Mouse (Mus musculus) CH12.LX (cell line): ENCODE data around the gene Ppp1r26. TPM values are rescaled to one million over a fixed set of nuclear protein-coding genes. Genes with fewer than 3 reads are reported as not detected.

Experiments
- DNase-seq: peaks from one replicate; pipeline ENCODE4 v3.0.0-alpha.2; 2013; ENCODE audit errors: extremely low read depth
- H3K27ac ChIP-seq: 2 replicates; pipeline ENCODE4 v1.5.1; 2012; ENCODE audit warnings: low read depth, mild to moderate bottlenecking, control low read depth, moderate library complexity; ENCODE audit not compliant: insufficient read depth
- H3K27me3 ChIP-seq: replicated peaks from 2 replicates; pipeline ENCODE3; 2012; ENCODE audit warnings: inconsistent platforms
- H3K36me3 ChIP-seq, 2 experiments: replicated peaks in 1 of 2; 2 replicates each; pipeline versions ENCODE3 to v1.6.1; 2012; ENCODE audit warnings: inconsistent platforms in 1 of 2, low read length in 1 of 2, mild to moderate bottlenecking in 1 of 2, mixed read lengths in 1 of 2, moderate library complexity in 1 of 2; ENCODE audit not compliant: control insufficient read depth in 1 of 2, insufficient read depth in 1 of 2
- H3K4me1 ChIP-seq, 2 experiments: 2 replicates each; pipeline ENCODE4 v1.6.1; 2012; ENCODE audit warnings: inconsistent platforms in 1 of 2, moderate library complexity in 1 of 2; ENCODE audit not compliant: insufficient read depth in 2 of 2, control insufficient read depth in 1 of 2
- H3K4me2 ChIP-seq: 2 replicates; pipeline ENCODE4 v1.6.1; 2012; ENCODE audit warnings: low read depth, mild to moderate bottlenecking, control low read depth; ENCODE audit not compliant: poor library complexity, insufficient read depth, severe bottlenecking
- H3K4me3 ChIP-seq, 3 experiments: fragments of 150-350 bp in 1 of 3; sonication (generic) in 1 of 3; replicated peaks in 1 of 3; 2 replicates each; pipeline versions ENCODE3 to v1.5.1; 2011 to 2012; ENCODE audit warnings: low read depth in 2 of 3, low read length in 2 of 3, mild to moderate bottlenecking in 2 of 3, moderate library complexity in 2 of 3, control low read depth in 1 of 3, improper control_type of control experiment in 1 of 3, inconsistent platforms in 1 of 3, mixed read lengths in 1 of 3; ENCODE audit not compliant: poor library complexity in 1 of 3
- H3K79me2 ChIP-seq: replicated peaks from 2 replicates; pipeline ENCODE4 v1.6.1; 2012; ENCODE audit warnings: mild to moderate bottlenecking, moderate library complexity; ENCODE audit not compliant: control insufficient read depth, poor library complexity, insufficient read depth, severe bottlenecking; ENCODE audit errors: extremely low read depth
- H3K9ac ChIP-seq: 2 replicates; pipeline ENCODE4 v1.6.1; 2012; ENCODE audit warnings: low read depth, mild to moderate bottlenecking, control low read depth, moderate library complexity; ENCODE audit not compliant: insufficient read depth
- H3K9me3 ChIP-seq: replicated peaks from 2 replicates; pipeline ENCODE3; 2012; ENCODE audit warnings: low read length, inconsistent platforms, mixed read lengths
- CHD2 ChIP-seq: IDR thresholded peaks from 2 replicates; pipeline ENCODE4 v1.6.1; 2011; ENCODE audit warnings: low read length, improper control_type of control experiment
- E2F4 ChIP-seq: IDR thresholded peaks from 2 replicates; pipeline ENCODE4 v1.6.1; 2011; ENCODE audit warnings: low read depth, low read length, improper control_type of control experiment; ENCODE audit not compliant: insufficient replicate concordance
- ELF1 ChIP-seq: IDR thresholded peaks from 2 replicates; pipeline ENCODE4 v1.6.1; 2014; ENCODE audit warnings: low read depth, mild to moderate bottlenecking, inconsistent platforms, low read length, improper control_type of control experiment
- HCFC1 ChIP-seq: IDR thresholded peaks from 2 replicates; pipeline ENCODE4 v1.6.1; 2012; ENCODE audit warnings: low read depth, mild to moderate bottlenecking, inconsistent platforms, low read length, improper control_type of control experiment
- IRF4 ChIP-seq: IDR thresholded peaks from 2 replicates; pipeline ENCODE4 v1.6.1; 2014; ENCODE audit warnings: low read depth, mild to moderate bottlenecking, inconsistent platforms, low read length, improper control_type of control experiment
- KAT2A ChIP-seq: IDR thresholded peaks from 2 replicates; pipeline ENCODE4 v1.6.1; 2012; ENCODE audit warnings: low read length, improper control_type of control experiment, inconsistent platforms; ENCODE audit not compliant: insufficient replicate concordance
- MAFK ChIP-seq: IDR thresholded peaks from 2 replicates; pipeline ENCODE4 v1.6.1; 2011; ENCODE audit warnings: low read length, improper control_type of control experiment; ENCODE audit not compliant: insufficient replicate concordance
- MAX ChIP-seq: IDR thresholded peaks from 2 replicates; pipeline ENCODE4 v1.6.1; 2011; ENCODE audit warnings: low read length, improper control_type of control experiment
- MAZ ChIP-seq: IDR thresholded peaks from 2 replicates; pipeline ENCODE4 v1.6.1; 2012; ENCODE audit warnings: low read depth, mild to moderate bottlenecking, inconsistent platforms, low read length, improper control_type of control experiment, moderate library complexity
- MYC ChIP-seq: IDR thresholded peaks from 2 replicates; pipeline ENCODE4 v1.6.1; 2011; ENCODE audit warnings: low read depth, mild to moderate bottlenecking, improper control_type of control experiment, low read length
- POLR2A ChIP-seq: IDR thresholded peaks from 2 replicates; pipeline ENCODE4 v1.6.1; 2011; ENCODE audit warnings: low read depth, mild to moderate bottlenecking, improper control_type of control experiment, low read length
- RCOR1 ChIP-seq: conservative IDR thresholded peaks from 2 replicates; pipeline ENCODE4 v1.6.1; 2012; ENCODE audit warnings: low read depth, mild to moderate bottlenecking, inconsistent platforms, low read length, improper control_type of control experiment
- SIN3A ChIP-seq: IDR thresholded peaks from 2 replicates; pipeline ENCODE4 v1.6.1; 2012; ENCODE audit warnings: low read length, improper control_type of control experiment, inconsistent platforms
- TBP ChIP-seq: conservative IDR thresholded peaks from 2 replicates; pipeline ENCODE4 v1.6.1; 2011; ENCODE audit warnings: low read depth, low read length, improper control_type of control experiment
- TCF12 ChIP-seq: IDR thresholded peaks from 2 replicates; pipeline ENCODE4 v1.6.1; 2014; ENCODE audit warnings: low read depth, mild to moderate bottlenecking, inconsistent platforms, low read length, improper control_type of control experiment
- UBTF ChIP-seq: IDR thresholded peaks from 2 replicates; pipeline ENCODE4 v1.6.1; 2012; ENCODE audit warnings: low read depth, mild to moderate bottlenecking, inconsistent platforms, low read length, improper control_type of control experiment, moderate library complexity
- USF1 ChIP-seq: IDR thresholded peaks from 2 replicates; pipeline ENCODE4 v1.6.1; 2014; ENCODE audit warnings: low read depth, mild to moderate bottlenecking, inconsistent platforms, low read length, improper control_type of control experiment
- ZC3H11A ChIP-seq: IDR thresholded peaks from 2 replicates; pipeline ENCODE4 v1.6.1; 2012; ENCODE audit warnings: low read depth, mild to moderate bottlenecking, inconsistent platforms, low read length, improper control_type of control experiment
- ZKSCAN1 ChIP-seq: IDR thresholded peaks from 2 replicates; pipeline ENCODE4 v1.6.1; 2012; ENCODE audit warnings: low read depth, inconsistent platforms, low read length, improper control_type of control experiment, borderline replicate concordance
- ZMIZ1 ChIP-seq: IDR thresholded peaks from 2 replicates; pipeline ENCODE4 v1.6.1; 2012; ENCODE audit warnings: low read depth, mild to moderate bottlenecking, inconsistent platforms, low read length, improper control_type of control experiment
- ZNF384 ChIP-seq: IDR thresholded peaks from 2 replicates; pipeline ENCODE4 v1.6.1; 2012; ENCODE audit warnings: low read depth, low read length, improper control_type of control experiment, inconsistent platforms
- dilution Hi-C: fragments of 300-500 bp; cut with MboI; formaldehyde crosslinking; loops from 2 replicates; pipeline ENCODE4 v1.14.3; 2020; ENCODE audit warnings: low sequenced_read_pairs; ENCODE audit not compliant: extremely low pct_unique_long_range_greater_than_20kb, extremely low pct_ligation_motif_present
- in situ Hi-C: fragments of 300-500 bp; cut with MboI; formaldehyde crosslinking; loops from 3 replicates; pipeline ENCODE4 v1.14.3; 2019; ENCODE audit warnings: low sequenced_read_pairs, low pct_ligation_motif_present, low pct_unique_long_range_greater_than_20kb, mixed read lengths
- polyA plus RNA-seq: library from polyadenylated mRNA; unstranded; fragments of >175 nt; gene quantifications from 2 replicates; pipeline ENCODE4 v1.2.1, GENCODE M21; 2012; ENCODE audit warnings: low read depth; ENCODE audit not compliant: insufficient read length
- total RNA-seq, 2 experiments: library from RNA; depleted of rRNA; stranded (reverse); fragments of 300-350 nt in 1 of 2; fragments of >200 nt in 1 of 2; gene quantifications; 2 replicates each; pipeline ENCODE4 v1.2.3; 2012 to 2014

Ppp1r26 gene
- total and polyA plus RNA-seq, 3 experiments, result 0.77 TPM; not detected in 2

DNA sequence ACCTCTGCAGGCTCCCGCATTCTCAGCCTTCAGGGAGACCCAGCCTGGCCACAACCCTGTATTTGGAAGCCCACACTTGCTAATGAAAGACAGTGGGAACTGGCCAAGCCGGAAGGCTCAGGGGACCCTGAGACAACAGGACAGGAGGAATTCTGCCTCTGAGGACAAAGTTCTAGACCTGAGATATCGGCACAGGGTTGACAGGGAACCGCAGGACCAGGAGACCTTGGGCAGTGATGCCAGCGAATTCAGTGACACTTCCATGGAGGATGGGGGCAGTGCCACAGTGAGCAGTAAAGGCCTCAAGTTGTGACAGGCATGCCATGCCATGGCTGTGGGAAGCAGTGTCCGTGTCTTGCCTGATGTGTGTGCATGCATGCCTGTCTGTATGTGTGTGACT lies 6.9 kb downstream of the Ppp1r26 start:
- in situ Hi-C loops, result no loop called here
- Histone ChIP-seq H3K9me3 (no peaks in the 10 kb centered on the region), H3K79me2 (no peaks in the 10 kb centered on the region), H3K27me3 (peaks cover 84% of the 10 kb centered on the region), H3K4me2 (no peak overlapping the region), H3K4me1 (no peaks in the 10 kb centered on the region), H3K4me3 (no peak overlapping the region), H3K9ac (no peak overlapping the region), H3K36me3 (no peaks in the 10 kb centered on the region), H3K27ac (no peak overlapping the region)
- TF ChIP-seq UBTF, result no peak
- no peak for TF ChIP-seq POLR2A
- no peak for TF ChIP-seq HCFC1
- no peak for TF ChIP-seq SIN3A
- TF ChIP-seq E2F4, result no peak
- TF ChIP-seq MAFK, result no peak
- no peak for TF ChIP-seq ELF1
- no peak for TF ChIP-seq RCOR1
- no peak for TF ChIP-seq IRF4
- TF ChIP-seq KAT2A, result no peak
- no peak for TF ChIP-seq MAX
- no peak for TF ChIP-seq ZC3H11A
- no peak for TF ChIP-seq ZNF384
- DNase-seq, result no peak
- dilution Hi-C loops, result no loop called here

DNA sequence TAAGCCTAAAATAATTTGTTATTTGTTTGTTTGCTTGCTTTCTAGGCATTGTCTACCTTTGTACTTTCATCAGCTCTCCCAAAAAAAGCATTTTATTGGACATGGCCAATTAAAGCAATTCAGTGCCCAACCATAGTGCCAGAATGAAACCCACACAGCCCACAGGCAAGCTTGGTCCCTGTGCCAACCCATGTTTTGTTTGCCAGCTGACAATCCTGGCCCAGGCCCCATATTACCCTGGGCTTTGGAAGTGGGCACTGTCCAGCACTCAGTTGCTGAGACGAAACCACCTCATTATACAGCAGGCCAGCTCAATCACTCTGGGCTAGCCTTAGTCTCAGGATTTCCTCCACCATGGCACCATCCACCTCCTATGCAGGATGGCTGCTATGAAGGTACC lies 10.0 kb downstream of the Ppp1r26 start:
- dilution Hi-C loops, result no loop called here
- Histone ChIP-seq H3K9me3 (no peaks in the 10 kb centered on the region), H3K27me3 (peaks cover 71% of the 10 kb centered on the region), H3K4me1 (no peaks in the 10 kb centered on the region), H3K36me3 (no peaks in the 10 kb centered on the region), H3K4me2 (no peak overlapping the region), H3K9ac (no peak overlapping the region), H3K4me3 (no peak overlapping the region), H3K27ac (no peak overlapping the region), H3K79me2 (no peaks in the 10 kb centered on the region)
- DNase-seq, result no peak
- TF ChIP-seq TBP (no peak), E2F4 (no peak), USF1 (no peak), HCFC1 (no peak), MAX (no peak), KAT2A (no peak), MAZ (no peak), TCF12 (no peak), CHD2 (no peak), MYC (no peak), ZMIZ1 (no peak), ZKSCAN1 (no peak)
- in situ Hi-C loops, result no loop called here
